Mouse (Mus musculus): ENCODE results near the gene Tekt2.

The Tekt2 gene

DNA sequence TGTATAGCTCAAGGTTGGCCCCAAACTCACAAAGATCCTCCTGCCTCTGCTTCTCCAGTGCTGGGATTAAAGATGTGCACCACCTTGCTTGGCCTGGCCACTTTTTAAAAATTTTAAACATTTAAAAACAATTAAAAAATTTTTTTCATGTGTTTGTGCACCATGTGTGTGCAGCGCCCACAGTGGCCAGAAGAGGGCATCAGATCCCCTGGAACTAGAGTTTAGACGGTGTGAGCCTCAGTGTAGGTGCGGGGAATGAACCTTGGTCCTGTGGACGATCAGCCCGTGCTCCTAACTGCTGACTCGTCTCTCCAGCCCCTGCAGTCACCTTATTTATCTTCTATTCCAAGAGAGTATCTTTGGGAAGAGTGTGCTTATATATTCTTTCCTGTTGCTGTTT, 19.4 kb downstream of the Tekt2 start:
- DNase-seq, result no peak

DNA sequence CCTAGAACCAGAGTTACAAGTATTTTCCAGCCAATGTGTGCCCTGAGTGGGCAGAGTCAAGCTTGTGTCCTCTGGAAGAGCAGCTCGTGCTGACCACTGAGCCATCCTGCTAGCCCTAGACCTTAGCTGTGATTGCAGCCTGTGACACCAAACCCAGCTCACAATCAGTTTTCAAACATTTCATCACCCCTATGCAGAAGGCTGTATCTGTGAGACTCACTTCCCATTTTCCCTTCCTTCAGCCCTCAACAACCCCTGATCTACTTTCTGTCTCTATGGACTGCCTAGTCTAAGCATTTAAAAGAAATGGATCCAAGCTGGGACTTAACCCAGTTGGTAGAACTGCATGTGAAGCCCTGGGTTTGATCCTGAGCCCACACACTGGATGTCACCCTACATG, 20.1 kb downstream of the Tekt2 start:
- no peak for DNase-seq

DNA sequence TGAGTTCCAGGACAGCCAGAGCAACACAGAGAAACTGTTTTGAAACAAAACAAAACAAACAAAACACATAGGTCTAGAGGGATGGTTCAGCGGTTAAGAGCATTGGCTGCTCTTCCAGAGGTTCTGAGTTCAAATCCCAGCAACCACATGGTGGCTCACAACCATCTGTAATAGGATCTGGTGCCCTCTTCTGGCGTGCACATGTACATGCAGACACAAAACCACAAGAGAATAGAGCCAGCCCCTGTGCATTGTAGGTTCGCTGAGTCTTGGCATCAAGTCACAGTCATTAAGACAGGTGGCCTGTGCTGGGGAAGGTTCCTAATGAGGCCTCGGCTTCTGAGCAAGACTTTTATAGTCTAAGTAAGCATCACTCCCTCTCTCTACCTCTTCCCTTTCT, 21.6 kb downstream of the Tekt2 start:
- no peak for DNase-seq

DNA sequence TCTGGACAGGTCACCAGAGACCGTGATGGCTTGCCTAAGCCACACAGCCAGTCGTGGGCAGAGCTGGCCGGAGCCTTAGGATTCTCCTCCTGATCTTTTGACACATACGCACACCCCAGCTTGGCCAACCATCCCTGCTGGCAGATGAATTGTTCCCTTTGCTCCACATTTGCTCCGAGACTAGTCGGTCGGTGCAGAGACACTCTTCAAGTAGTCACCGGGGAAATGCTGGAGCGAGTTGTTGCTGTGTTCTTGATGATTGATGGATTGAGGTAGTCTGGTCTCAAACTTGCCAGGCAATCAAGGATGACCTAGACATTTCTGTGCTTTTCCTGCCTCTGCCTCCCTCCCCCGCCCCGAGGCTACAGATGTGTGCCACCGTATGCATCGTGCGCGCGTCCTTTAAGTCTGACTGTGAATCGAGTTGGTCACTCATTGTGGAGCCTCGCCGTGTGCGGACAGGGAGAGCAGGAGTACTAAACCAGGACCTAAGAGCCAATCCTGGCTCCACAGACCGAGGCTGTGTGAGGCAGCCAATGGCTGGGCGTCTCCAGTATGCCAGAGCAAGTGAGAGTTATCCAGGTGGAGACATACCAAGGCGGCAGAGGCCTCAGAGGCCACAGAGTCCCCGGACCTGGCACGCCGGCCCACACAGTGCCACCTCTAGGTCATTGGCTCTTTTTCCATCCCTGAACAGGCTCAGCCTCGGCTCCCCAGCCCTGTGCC, 23.7 kb downstream of the Tekt2 start:
- DNase-seq, result no peak

GRCm38 (mm10) chr4:126300916-126301583, 24.4 kb downstream of the Tekt2 start:
- DNase-seq, result no peak

DNA sequence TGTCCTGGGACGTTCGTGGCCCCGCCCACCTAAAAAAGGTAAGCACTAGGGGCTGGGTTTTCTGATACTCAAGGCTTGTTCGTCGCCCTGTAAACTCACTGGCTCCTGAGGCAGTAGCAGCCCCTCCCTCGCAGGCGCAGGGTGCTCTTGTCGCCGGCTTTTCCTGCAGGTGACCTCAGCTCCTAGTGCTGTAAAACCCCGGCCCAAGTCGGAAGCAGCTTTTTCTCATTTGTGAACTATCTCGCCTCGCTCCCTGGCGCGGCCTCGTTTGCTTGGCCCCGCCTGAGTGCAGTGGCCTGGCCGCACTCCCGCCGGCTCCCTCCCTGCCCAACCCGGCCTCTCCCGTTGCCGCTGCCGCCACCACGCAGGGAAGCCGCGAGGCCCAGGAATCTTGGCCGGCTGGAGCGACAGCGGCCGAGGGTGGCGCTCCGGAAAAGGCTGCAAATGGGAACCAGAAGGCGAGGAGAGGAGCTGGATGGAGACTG, 28.8 kb downstream of the Tekt2 start:
- DNase-seq, result peak; percentile 50

DNA sequence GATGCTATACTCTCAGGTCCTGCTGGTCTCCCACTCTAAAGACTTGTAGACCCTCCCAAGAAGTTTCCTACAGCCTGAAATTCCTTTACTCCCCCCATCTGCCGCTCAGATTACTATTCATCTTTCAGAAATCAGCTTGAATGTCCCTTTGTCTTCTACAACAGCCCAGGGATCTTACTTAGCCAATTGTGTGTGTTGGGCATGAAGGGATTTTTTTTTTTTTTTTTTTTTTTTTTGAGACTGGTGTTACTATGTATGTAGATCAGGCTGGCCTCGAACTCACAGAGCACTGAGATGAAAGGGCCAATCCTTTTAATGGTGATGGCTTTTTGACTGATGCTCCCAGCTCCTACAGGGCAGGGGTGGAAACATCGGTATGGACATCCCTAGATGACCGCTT, 29.6 kb downstream of the Tekt2 start:
- DNase-seq, result no peak

GRCm38 (mm10) chr4:126295152-126295551, 30.3 kb downstream of the Tekt2 start:
- DNase-seq, result no peak

DNA sequence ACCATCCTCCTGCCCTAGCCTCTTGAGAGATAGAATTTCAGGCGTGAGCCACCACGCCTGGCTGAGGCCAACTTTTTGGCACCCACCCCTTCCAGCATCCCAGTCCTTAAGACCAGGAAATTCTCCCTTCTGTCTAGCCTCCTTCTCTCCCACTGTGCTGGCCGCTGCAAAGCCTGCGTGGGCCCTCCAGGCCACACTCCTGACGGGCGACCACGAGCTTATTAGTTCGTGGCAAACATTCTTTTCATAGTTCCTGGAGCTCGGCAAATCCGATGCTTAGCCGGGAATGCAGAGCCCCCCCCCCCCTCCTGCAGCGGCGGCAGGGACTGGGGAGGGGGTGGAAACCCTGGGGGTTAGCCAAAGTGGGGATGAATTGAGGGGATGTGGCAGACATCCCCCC, 34.3 kb downstream of the Tekt2 start:
- no peak for DNase-seq

- no peak for DNase-seq
Measured at GRCm38 (mm10) chr4:126290314-126290713, 35.2 kb downstream of the Tekt2 start.

DNA sequence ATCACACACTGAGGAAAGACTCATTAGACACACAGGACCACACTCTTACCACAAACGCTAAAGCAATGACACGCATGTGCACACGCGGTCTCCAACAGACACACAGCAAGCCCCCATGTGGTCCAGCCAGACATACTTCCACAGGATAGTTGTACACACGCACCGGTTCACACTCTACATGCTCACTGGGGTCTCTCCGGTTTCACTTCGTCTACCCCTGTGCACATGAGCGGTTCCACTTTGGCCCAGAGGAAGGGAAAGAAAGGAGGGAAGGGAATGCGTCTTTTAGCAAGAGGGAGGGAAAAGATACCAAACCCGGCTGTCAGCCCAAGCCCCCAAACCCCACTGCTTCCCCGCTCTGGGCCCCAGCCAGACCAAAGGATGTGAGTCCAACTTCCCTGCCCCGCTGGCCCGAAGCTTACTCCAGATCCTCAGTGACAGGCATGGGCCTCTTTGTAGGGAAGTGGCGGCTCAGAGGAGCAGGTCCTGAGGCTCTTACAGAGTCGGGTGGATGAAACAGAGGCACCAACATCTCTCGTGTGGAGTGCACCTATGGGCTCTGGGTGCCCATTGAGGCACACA, 37.3 kb downstream of the Tekt2 start:
- DNase-seq, result no peak

GRCm38 (mm10) chr4:126287302-126287995, 38.0 kb downstream of the Tekt2 start:
- DNase-seq, result no peak

- DNase-seq, result no peak
Measured at GRCm38 (mm10) chr4:126286492-126286891, 39.0 kb downstream of the Tekt2 start, which contains the start of gene Col8a2. TSS of gene Col8a2 (plus strand) at chr4:126286793.

- no peak for DNase-seq
Measured at GRCm38 (mm10) chr4:126283582-126283981, 41.9 kb downstream of the Tekt2 start.

DNA sequence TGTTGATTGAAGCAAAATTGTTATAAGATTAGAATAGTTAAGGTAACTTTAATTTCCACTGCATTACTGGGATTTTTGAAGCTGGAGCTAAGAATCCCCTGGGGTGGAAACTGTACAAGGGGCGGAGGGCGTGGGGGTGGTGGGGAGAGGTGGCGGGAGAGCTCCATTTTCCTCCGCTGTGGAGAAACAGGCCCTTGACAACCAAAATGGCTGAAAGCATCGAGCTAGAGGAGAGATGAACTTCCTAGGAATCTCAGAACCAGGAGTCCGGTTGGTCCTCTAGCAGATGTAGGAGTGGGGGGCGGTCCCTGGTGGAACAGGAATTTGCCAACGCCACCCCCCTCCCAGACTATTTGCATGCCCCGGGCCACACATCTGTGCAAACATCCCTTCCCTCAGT, 43.8 kb downstream of the Tekt2 start:
- DNase-seq, result no peak

- no peak for DNase-seq
Measured at GRCm38 (mm10) chr4:126278961-126279360, 46.5 kb downstream of the Tekt2 start.

DNA sequence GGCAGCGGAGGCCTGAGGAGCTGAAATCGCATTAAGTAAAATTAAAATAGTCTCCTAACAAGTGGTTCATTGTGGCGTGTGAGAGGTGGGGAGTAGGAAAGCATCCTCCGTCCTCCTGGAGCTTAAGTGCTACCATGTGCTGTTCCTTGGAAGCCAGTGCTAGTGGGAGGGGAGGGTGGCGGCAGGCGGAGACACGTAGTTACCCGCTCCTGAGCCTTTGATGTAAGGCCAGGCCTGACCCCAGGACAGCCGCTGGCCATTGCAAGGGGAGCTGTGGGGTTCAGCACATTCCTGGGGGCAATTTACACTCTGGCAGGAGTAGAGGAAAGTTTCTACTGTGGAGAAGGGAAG, 46.9 kb downstream of the Tekt2 start:
- DNase-seq, result no peak

- peak; percentile 47 for DNase-seq
Measured at GRCm38 (mm10) chr4:126277906-126278564, 47.5 kb downstream of the Tekt2 start.

DNA sequence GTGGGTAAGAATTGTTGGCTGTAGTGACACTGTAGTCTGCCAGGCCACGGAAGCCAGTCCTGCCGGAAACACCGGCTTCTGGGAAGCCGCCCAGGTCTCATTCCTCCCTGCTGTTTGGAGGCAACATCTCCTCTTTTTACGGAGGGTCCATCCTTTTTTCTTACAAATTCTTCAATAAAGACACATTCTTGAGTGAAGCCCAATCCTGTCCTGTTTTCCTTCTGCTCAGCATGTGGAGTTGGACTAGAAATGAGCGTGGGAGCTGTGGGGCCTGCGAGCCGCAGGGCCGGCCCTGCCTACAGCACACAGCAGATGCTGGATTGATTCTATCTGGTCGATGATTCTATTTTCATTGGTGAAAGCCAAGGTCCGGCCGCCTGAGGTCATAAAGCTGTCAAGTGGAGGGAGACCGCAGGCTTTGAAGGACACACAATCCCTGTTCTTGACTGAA, 49.8 kb downstream of the Tekt2 start:
- DNase-seq, result no peak

- no peak for DNase-seq
Measured at GRCm38 (mm10) chr4:126275081-126275480, 50.4 kb downstream of the Tekt2 start.

DNA sequence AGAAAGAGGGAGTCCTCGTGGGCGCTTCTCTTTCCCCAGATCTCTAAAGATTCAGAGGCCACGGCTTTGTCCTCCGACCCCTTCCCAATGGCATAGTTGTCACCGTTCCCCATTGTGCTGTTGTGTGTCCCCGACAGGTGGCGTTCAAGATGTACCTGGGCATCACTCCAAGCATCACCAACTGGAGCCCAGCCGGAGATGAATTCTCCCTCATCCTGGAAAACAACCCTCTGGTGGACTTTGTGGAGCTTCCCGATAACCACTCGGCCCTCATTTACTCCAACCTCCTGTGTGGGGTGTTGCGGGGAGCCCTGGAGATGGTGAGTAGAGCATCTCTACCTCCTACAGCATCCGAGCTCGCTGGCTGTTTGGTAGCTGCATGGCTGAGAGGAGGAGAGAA, 51.7 kb downstream of the Tekt2 start:
- no peak for DNase-seq

All from kidney, adult 9 months (tissue).